Mouse (Mus musculus) brain, embryonic 14.5 days (tissue): ENCODE measurements around the gene Grpel1. TPM values are rescaled to one million over a fixed set of nuclear protein-coding genes. Genes with fewer than 3 reads are reported as not detected.
A peak's percentile ranks its signal among the peaks of the same experiment; 100 is the strongest.

ENCODE experiments used
- DNase-seq: peaks from one replicate; pipeline ENCODE4 v3.0.0-alpha.2; 2011; ENCODE audit warnings: low read depth
- CTCF ChIP-seq: fragments of 200-500 bp; IDR thresholded peaks from 2 replicates; pipeline ENCODE4 v1.5.1; 2012; ENCODE audit warnings: inconsistent platforms, mild to moderate bottlenecking, moderate library complexity, borderline replicate concordance; ENCODE audit not compliant: insufficient read depth, insufficient read length; ENCODE audit errors: extremely low read depth
- POLR2A ChIP-seq: fragments of 200-500 bp; IDR thresholded peaks from 2 replicates; pipeline ENCODE4 v1.6.1; 2012; ENCODE audit warnings: mild to moderate bottlenecking, inconsistent platforms, borderline replicate concordance; ENCODE audit not compliant: poor library complexity, insufficient read depth, insufficient read length, severe bottlenecking; ENCODE audit errors: extremely low read depth
- polyA plus RNA-seq: library from polyadenylated mRNA; depleted of rRNA; stranded (reverse); fragments of >200 nt; gene quantifications from 2 replicates; pipeline ENCODE4 v1.2.3, GENCODE M21; 2012; rRNA removed

The Grpel1 gene
- 21.4 and 21.9 TPM in 2 replicates for polyA plus RNA-seq

DNA sequence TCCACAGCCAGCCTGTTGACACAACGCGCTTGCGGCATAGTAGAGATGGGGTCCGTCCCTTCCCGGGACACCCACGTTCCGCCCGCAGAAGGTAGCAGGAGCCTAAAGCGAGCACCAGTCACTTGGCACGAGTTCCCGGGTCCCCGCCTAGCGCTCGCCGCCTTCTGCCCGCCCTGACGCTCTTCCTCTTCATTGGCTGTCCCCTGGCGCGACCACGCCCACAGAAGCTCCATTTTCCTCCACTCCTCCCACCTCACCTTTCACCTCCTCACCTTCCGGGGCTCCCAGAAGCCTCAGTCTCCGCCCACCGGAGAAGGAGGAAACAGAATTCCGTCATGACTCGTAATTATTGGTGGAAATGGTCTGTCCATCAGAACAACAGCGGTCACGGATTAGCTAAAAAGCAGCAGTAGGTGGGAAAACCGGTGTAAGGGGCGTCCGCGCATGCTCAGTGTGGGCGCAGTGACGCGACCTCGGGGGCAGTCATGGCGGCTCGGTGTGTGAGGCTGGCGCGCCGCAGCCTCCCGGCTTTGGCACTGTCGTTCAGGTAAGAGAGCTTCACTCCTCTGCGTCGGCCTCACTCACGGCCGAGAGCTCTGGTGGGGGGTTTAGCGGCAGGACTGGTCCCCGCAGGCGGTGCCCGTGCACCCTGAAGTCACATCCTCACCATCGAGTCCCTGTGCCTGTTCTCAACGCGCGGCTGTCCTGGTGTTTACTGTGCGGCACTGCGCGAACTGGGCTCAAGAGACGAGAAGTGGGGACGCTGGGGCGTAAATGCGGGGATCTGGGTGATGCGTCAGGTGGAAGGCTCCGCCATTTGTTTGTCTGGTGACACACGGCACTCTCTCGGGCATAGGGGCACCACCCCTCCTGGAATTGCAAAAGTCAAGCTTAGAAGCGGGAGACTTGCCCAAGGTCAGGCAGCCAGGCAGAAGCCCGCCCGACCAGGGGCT, at the start of gene Grpel1:
Gene Grpel1, plus strand, starts transcription at position 290 of the 953 bp plus-strand sequence.
- DNase-seq = peak; percentile 100
- TF ChIP-seq POLR2A (peak; percentile 81), CTCF (no peak)

DNA sequence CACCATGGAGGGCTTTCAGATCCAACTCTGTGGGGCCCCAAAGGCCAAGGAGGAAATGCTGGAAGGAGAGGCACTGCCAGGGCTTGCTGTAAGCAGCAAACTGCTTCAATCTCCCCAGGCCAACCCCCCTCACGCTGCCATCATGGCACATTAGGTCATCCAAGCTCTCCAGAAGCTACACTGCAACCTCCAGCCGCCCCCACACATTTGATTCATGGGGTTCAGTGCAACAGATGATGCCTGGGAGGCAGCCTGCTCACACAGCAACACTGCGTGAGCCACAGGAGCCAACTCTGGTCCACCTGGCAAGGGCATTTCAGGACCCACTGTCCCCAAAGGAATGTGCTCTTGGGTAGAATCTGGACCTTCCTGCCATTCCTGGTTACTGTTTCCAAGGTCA, 44.9 kb upstream of the Grpel1 start:
- TF ChIP-seq POLR2A (no peak), CTCF (no peak)
- no peak for DNase-seq

DNA sequence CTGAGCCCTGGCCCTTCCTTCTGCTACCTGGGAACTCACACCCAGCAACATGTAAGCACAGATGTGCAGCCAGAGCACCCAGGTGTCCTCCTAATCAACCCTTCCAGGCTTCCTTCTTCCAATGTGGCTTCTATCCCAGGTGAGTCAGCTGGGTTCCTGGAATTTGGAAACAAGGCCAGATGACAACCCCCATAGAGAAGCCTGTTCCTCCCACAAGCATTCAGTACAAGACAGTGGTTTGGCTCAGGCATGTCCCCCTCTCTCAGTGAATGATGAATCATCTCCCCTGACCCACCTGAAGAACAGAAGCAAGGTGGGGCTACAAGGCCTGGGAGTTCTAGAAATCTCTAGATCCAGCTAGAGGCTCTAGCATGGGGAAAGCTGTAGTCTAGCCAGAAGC, 42.1 kb upstream of the Grpel1 start:
- DNase-seq = no peak
- TF ChIP-seq POLR2A = no peak
- TF ChIP-seq CTCF = no peak

DNA sequence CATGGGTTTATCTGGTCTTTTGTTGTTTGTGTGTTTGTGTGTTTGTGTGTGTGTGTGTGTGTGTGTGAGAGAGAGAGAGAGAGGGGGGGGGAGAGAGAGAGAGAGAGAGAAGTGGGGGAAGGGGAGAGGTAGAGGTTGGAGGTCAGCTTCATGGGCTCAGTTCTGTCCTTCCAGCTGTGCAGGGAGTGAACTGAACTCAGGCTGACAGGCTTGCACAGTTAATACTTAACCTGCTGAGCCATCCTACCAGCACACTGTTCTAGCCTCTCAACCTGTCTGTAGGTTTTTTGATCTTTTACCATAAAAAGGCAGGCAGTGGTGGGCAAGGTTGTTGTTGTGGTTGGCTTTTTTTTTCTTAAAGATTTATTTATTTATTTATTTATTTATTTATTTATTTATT, 40.1 kb upstream of the Grpel1 start:
- TF ChIP-seq POLR2A (no peak), CTCF (no peak)
- DNase-seq = no peak

DNA sequence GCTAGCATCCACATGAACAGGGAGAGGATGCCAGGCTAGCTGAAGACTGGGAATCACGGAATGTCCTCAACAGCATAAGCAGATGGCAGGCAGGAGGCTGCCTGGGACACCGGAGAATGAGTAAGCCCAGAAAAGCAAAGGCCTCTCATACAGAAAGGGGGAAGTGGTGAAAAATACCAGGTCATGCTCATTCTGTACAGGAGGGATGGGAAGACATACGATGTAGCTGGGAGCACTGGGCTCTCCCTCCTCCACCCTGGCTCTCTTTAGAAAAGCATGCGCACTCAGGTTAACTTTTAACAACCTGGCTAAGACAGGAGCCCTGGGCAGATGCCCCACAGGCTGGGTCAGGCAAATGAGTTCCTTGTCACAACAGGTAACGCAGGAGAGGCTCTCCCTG, 38.4 kb upstream of the Grpel1 start:
- no peak for DNase-seq
- TF ChIP-seq CTCF = no peak
- TF ChIP-seq POLR2A = no peak

DNA sequence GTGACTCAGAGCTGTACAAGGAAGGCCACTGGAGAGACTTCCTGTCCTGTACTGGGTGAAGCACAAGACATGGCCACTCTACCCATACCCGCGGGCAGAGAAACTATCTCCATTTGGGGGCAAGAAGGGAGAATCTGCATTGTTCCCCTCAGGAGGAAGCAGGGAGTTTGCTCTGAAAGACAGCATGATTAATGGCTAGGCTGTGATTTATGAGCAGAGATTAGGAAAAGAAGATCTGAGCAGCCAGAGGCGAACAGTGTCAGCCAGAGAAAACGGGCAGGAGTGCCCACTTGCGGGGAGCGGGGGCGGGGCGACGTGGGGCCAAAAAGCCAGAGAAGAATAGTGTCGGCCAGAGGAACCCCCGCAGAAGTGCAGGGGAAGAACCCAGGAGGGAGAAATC, 37.0 kb upstream of the Grpel1 start:
- no peak for DNase-seq
- TF ChIP-seq CTCF (no peak), POLR2A (no peak)

DNA sequence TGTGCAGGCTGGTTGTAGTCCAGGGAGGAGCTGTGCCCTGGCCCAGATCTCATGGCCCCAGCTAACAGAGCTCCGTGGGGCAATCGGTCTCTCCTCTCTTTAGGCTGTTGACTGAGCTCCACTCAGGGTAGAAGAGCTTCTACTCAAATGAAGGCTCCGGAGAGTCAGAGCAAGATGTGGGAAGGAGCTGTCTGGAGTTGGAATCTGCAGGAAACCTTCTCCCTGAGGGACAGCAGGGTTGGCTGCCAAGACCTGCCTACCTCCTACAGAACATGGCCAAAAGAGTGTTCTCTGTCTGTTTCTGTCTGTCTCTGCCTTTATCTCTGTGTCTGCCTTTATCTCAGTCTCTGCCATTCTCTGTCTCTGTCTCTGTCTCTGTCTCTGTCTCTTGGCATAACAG, 35.2 kb upstream of the Grpel1 start:
- TF ChIP-seq POLR2A = no peak
- no peak for TF ChIP-seq CTCF
- no peak for DNase-seq

DNA sequence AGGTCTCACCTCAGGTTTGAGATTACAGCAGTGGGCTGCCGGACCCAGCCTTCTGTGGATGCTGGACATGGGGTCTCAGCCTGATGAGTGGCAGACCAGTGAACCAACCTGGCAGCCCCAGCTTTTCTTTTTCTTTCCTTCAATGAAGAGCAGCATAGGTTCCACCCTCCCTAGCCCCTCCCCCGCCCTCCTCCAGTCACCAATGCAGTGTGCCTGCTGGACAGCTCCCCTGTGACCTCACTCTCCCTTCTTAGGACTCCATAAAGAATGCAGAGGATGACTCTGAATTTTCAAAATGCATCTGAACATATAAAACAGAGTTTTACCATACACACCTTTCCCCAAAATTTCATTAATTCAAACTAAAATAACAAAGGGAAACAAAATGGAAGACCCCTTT, 33.1 kb upstream of the Grpel1 start:
- TF ChIP-seq CTCF = no peak
- no peak for TF ChIP-seq POLR2A
- DNase-seq = no peak

DNA sequence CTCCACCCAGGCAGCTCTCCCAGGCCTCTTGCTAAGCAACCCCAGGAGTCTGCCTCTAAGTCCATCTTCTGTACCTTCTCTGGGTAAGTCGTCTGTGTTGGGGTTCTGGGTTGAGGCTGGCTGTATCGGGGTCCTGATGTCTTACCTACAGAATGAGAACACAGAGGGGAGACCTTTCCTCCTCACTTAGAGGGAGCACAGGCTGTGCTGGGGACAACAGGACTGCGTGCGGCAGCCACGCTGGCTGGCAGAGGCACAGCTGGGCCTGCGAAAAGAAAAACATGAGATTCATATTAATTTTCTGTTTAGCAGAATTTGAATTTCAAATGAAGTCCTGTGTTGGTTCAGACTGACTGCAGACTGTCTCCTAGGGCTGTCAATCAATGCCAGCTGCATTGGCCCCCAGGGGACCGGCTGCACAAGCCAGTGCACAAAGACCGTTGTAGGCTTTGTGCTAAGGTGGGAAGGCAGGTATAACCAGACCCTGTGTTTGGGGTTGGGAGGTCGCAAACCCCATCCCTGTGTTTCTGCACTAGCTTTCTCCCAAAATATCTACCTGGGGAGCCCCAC, 30.3 kb upstream of the Grpel1 start:
- TF ChIP-seq CTCF = no peak
- TF ChIP-seq POLR2A = no peak
- DNase-seq = peak; percentile 76

DNA sequence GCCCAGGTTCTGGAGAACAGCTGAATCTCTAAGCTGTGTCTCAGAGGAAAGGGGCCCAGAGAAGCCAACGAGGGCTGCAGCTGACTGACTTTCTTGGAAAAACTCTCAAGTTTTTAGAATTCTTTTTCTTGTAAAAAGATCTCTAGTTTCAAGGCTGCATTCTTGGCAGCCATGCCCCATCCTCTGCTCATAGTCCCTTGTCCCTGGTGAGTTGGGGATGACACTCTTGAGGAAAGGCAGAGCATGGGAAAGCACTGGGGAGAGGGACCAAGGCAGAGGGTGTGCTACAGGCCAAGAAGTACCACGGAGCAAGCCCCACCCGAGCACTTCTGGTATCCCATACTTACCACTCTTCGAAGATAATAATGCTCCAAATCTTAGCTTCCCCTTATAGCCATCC, 27.9 kb upstream of the Grpel1 start:
- no peak for DNase-seq
- TF ChIP-seq POLR2A (no peak), CTCF (no peak)

DNA sequence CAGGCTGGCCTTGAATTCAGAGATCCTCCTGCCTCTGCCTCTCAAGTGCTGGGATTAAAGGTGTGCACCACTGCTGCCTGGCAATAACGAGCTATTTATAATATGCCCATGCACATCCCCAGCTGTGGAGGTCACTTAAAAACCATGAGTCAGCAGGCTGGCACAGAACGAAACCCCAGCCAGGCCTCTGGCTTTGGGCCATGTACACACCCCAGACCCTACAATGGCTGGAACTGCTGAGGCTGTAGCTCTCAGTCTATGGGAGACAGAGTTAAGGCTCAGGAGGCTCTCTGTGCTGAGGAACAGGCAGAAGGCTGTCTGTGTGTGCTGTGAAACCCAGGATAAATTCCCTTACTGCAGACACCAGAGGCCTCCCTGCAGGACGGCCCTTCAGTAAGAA, 24.1 kb upstream of the Grpel1 start:
- no peak for DNase-seq
- no peak for TF ChIP-seq POLR2A
- no peak for TF ChIP-seq CTCF

DNA sequence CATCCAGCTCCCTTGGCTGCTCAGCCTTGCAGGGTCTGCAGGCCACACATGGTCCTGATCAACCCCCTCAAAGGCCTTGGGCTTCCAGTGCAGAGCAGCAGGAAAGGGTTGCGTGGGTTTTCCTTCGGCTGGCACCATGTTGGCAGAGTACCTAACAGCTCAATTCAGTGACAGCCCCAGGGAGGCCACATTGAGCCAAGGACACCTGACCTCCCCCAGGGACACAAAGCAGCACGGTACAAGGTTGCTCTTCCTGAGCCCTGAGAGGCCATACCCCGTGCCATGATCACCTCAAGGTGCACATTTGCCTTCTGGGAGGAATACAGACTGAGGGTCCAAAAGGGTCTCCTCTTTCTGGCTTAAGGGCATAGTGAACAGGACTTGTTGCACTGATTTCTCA, 20.2 kb upstream of the Grpel1 start:
- no peak for DNase-seq
- TF ChIP-seq CTCF (no peak), POLR2A (no peak)

DNA sequence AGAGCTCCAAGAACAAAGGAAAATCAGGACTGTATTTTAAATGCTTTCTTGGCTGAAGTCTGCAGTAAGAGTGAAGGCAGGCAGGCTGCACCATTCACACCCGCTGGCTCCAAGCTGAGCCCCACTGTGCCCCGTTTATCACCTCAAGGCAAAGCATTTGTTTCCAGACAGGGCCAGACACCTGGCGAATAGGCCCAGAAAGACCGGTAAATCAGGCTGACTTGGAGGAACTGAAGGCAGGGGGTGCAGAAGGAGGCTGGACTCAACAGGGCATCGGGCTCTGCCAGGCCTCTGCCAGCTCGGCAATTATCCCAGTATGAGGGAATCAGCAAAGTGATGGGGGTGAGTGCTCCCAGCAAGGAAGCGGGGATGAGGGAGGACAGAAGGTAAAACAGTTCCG, 19.8 kb upstream of the Grpel1 start:
- DNase-seq = peak; percentile 50
- TF ChIP-seq POLR2A = no peak
- TF ChIP-seq CTCF = no peak
